Mouse (Mus musculus) erythroblast, adult 5-6 weeks (primary cell): ENCODE results near the gene Dbp. TPM values are rescaled to one million over a fixed set of nuclear protein-coding genes. Genes with fewer than 3 reads are reported as not detected.

Experiments
- ATAC-seq: replicated peaks from 2 replicates; pipeline ENCODE4 v1.8.0; 2016; ENCODE audit warnings: moderate number of reproducible peaks, mild to moderate bottlenecking, moderate TSS enrichment, inconsistent platforms; ENCODE audit not compliant: poor library complexity, low FRiP score, severe bottlenecking
- total RNA-seq, 2 experiments: library from RNA; stranded (forward) in 1 of 2; stranded (reverse) in 1 of 2; fragments of 150-400 nt in 1 of 2; fragments of 200-764, 138-1000 nt in 1 of 2; gene quantifications; 2 replicates each; pipeline versions ENCODE4 v1.2.3 to v1.2.4; 2015 to 2017; ENCODE audit warnings: low replicate concordance in 2 of 2

Dbp gene
- total RNA-seq, 2 experiments from 2014 or later: 0.77 to 1.5 TPM

DNA sequence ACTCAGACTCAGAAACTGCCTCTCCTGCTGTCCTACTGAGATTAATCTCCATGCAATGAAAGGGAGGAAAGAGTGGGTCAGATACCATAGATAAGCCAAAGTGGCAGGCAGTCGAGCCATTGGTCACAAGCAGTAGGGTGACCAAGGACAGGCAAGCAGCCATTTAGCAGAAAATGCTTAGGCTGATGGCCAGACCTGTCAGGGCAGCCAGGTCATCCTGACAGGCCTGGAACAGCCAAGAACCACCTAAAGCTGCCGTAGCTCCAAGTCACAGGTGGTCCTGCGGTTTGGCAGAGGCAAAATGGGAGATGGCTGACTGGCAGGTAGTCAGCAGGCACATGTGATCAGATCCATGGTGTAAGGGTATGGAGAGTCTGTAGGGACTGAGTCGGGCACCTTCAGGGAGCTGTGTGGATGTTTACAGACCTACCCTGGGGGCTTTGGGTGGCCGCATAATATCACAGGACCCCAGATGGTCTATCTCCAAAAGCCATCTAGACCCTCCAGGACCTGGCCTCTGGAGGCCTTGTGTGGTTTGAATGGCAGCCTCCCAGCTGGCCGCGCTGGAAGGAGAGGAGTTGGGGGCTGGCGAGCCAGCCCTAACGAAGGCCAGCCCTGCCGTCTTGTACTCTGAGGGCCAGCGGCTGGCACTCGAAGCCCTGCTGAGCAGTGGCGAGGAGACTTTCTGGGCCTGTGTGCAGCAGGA, 16.9 kb downstream of the Dbp start:
- no peak for ATAC-seq

DNA sequence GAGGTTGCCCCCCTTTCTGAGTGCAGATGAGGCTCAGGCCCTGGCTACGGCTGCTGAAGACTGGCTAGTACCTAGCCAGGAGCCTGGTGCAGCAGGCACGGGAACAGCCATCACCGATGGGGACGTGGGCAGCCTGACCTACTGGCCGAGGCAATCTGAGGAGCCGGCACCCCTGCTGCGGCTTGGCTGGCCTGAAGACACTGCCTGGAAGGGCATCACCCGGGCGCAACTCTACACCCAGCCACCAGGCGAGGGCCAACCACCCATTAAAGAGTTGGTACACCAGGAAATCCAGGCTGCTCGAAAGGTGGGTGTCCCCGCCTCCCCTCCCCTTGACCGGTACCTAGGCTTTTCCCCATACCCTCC, 17.4 kb downstream of the Dbp start:
- no peak for ATAC-seq

DNA sequence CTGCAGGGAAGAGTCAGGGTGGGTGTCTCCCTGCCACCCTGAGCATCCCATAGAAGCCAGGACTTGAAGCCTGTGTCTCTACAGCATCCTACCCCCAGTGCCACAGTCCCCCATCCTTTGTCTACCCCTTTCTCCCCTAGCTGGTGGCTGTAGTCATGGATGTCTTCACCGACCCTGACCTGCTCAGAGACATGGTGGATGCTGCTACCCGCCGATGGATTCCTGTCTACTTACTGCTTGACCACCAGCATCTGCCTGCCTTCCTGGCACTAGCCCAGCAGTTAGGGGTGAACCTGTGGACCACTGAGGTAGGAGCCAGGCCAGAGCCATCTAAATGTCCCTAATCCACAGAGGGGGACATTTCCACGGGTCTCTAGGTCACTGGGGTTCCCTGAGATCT, 18.4 kb downstream of the Dbp start:
- ATAC-seq: no peak

DNA sequence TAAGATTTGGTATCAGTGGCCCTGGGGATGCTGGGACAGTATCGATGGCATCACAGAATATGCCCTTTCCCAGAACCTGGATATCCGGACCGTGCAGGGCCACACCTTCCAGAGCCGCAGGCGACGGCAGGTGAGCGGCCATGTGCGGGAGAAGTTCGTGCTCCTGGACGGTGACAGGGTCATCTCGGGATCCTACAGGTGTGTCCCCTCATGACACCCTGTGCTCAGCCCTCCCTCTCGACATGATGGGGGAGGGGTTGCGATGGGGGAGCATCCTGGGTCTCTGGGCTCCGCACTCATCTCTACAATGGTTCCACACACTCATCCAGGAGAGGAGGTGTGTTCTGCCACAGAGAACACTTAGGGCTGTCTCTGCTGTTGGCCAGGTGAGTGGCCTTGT, 18.9 kb downstream of the Dbp start:
- no peak for ATAC-seq

DNA sequence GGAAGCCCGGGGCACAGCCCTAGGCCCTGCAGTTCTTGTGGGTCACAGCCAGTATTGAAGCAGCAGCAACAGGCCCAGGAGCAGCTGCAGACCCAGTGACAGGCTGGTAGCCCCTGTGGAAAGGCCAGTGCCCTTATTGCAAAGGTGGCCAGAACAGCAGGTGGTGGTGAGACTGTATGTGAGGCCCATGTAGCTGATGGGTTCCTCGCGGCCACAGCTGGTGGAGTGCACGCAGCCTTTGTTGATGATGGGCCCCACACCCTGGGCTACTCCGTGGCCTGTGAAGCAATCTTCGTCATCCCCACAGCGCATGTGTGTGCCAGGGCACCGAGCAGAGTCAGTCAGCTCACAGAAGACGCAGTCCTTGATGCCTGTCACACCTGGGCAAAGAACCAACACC, 20.3 kb downstream of the Dbp start:
- no peak for ATAC-seq

DNA sequence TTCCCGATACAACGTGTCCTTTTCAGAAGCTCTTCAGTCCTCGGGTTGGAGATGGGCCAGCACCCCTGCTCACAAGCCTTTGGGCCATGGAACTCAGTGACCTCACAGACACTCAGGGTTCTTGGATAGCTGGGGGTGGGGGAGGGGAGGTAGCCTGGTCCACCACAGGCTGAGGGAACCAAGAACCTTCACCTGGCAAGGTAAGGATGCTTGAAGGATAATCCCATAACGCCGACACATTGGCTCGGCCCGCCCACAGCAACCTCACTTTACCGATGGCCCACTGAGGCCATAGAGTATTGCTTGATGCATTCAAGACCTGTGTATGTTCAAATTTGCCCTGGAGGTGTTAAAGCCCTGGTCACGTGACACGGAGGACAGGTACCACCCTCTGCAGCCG, 20.8 kb downstream of the Dbp start, which contains the start of gene Spaca4:
Gene Spaca4 (minus strand): TSS at position 101 of the 400 bp plus-strand sequence.
- ATAC-seq: no peak

DNA sequence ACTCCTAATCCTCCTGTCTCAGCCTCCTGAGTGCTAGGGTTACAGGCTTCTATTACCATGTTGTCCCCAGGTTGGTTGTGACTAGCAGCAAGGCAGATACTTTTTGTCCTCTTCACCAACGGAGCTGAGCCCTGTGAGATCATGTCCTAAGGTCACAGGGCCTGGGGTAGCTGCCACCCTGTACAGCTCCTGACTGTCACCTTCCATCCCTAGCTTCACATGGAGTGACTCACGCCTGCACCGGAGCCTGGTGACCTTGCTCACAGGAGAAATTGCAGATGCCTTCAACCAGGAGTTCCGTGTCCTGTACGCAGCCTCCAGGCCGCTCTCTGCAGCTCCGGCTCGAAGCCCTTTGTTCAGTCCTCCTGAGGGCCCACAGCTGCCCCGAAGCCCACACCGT, 21.5 kb downstream of the Dbp start:
- no peak for ATAC-seq

DNA sequence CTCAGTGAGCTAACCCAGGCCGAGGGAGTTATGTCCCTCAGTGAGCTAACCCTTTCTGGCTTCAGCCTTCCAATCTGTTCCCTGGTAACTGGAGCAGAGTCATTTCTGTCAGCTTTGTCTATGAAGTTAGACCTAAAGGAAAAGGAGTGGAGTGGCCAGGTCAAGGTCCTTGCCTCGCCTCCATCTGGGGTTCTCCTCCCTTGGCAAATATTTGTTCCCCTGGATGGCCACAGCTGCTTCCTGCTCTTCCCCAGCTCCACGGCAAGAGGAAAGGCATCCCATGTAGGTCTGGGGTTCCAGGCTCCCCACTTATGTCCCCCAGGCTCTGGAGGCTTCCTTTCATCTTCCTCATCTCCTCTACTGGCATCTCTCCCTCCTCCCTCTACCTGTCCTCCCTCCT, 22.7 kb downstream of the Dbp start:
- ATAC-seq: no peak

DNA sequence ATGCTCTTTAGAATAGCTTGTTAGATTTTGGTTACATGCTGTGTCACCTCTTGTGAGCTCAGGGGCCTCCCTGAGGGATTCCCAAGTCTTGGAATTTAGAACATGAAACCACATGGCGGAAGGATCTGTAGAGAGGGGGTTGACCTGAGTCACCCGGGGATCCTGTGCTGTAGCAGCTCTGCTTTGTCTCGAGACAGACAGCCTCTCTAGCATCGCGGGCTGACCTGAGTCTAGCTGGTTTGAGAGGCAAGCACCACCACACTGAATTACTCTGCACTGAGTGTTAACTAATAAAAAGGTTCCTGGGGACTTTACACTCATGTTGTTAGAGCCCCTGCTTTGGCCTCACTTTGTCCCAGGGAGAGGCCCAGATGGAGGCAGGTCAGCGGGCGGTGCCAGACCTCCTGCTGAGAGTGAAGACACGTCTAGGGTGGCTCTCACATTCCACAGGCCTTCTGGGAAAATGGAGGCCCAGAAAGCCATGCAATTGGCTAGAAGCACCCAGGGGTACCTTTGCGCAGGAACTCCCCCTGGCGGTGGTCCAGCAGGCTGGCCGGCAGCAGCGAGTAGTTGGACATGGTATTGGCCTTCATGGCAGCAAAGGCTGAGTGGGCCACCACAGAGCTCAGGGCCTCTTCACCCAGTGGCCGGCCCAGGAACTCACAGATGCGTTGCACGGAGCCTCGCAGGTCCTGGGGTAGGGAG, 26.0 kb downstream of the Dbp start:
- no peak for ATAC-seq

DNA sequence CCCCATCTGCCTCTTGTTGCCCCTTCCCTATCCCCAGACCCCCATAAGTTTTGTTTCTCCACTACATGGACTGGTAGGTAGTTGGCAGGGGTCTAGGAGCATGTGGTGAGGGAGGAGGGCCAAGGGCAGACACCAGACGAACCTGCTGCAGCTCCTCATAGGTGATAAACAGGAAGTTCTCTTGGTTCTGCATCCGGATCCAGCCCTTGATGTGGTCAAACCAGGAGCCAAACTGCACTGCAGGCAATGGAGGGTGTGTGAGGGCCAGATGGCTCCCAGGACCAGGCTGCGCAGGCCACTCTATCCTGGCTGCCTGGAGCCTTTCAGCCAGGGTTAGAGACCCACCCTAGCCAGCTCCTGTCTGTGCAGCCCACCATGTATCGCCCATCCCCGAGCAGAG, 28.6 kb downstream of the Dbp start:
- no peak for ATAC-seq

DNA sequence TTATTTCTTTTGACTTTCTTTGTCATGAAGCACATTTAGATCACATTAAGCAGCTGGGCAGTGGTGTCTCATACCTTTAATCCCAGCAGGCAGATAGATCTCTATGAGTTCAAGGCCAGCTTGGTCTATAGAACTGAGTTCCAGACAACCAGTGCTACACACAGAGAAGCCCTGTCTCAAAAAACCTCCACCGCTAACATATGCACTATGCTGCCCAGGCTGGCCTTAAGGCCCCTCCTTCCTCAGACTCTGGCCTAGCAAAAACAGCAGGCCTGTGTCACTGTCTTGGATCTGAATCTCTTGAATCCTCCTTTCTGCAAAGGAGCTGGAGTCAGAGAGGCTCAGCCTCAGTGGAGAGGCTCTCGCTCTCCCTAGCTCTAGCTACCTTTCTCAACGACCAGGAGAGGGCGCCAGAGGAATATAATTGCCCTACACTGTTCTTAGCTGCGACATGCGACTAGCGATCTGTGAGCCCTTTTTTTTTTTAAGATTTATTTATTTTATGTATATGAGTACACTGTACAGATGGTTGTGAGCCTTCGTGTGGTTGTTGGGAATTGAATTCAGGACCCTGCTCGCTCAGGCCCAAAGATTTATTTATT, 34.4 kb downstream of the Dbp start:
- ATAC-seq: peak; percentile 91

DNA sequence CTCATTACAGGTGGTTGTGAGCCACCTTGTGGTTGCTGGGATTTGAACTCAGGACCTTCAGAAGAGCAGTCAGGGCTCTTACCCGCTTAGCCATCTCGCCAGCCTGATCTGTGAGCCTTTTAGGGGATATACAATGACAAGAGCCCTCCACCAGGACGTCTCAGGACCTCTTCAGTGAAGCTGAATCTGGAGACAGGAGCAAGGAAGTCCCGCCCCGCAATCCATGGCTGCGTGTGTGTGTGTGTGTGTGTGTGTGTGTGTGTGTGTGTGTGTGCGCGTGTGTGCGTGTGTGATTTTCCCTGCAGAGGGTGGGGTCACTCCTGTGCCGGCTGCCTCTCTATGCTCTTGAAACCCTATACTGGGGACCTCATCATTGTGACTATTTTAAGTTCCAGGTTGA, 34.9 kb downstream of the Dbp start:
- no peak for ATAC-seq

DNA sequence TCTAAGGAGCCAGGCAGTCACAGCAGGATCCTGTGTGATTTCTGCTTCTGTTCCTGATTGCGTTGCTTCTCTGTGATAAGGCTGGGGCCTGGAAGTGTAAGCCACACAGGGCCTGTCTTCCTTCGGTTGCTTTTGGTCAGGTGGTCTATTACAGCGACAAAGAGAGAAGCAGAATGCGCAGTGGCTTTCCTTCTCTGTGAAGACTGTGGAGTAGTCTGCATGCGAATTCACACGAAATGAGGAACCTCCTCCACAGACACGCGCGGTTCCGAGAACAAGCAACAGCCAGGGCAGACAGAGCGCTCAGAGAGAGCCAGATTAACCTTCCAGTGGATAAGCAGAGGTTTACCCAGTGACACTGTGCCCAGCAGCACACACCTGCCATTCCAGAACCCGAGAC, 36.4 kb downstream of the Dbp start:
- no peak for ATAC-seq

DNA sequence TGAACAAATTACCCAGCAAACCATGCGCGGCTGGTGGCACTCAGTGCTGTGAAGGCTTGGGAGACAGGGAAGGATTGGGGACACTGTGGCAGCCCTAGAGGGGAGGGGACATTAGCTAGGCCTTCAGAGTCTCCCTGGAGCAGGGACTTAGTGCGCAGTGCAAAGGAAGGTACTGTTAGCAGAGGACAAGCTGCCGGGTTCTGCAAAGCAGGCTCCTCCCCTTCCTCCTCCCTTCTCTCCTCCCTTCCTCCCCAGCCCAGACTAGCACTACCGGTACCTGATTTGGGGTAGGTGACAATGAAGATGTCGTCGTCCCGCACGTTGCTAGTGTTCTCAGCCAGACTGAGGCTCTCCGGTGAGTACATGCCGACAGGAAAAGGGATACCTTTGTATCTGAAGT, 36.9 kb downstream of the Dbp start:
- no peak for ATAC-seq

DNA sequence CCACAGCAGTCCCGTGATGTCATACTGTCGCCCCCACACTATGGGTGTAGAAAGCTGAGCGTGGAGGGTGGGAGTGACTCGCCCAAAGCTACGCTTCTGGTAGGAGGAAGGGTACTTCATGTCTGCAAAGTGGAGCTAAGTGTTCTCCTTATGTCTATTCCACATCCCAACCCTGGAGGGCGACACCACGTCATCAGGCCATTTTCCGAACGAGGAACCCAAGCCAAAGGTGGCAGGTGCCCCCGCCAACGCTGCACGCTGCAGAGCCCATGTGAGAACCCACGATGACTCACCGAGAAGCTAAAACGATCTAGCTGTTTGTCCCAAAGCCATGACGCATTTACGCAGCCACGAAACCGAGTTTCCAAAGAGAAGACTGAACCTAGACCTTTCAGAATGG, 37.5 kb downstream of the Dbp start:
- ATAC-seq: no peak

DNA sequence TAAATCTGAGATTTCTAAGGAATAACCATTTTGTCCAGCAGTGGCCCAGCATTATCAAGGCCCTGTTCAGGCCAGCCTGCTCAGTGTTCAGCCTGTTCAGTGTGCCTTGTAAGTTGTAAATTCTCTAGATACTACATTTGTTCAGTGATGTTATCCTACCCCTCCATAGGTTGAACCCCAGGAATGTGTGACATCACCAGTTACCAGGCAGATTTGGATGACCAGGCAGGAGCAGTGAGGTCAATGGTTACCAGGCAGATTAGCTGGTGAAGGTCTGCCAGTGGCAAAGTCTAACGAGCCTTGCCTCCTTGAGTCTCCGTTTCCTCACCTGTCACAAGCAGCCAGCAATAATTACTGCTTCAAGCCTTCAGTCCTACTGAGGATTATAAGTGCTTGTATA, 39.5 kb downstream of the Dbp start:
- ATAC-seq: no peak

DNA sequence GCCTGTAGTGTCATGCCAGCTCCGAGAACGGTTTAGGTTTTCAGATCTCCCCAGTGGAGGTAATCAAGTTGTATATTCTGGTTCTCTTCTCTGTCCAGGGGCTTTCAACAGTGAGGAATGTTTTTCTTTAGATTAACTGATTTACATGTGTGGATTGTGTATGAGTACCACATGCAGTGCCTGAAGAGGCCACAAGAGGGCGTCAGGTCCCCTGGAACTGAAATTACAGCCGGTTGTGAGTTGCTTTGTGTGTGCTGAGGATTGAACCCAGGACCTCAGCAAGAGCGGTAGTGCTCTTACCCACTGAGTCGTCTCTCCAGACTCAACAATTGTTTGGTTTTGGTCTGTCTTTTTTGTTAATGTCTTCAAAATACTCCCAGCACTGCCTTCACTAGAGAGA, 41.6 kb downstream of the Dbp start:
- no peak for ATAC-seq

DNA sequence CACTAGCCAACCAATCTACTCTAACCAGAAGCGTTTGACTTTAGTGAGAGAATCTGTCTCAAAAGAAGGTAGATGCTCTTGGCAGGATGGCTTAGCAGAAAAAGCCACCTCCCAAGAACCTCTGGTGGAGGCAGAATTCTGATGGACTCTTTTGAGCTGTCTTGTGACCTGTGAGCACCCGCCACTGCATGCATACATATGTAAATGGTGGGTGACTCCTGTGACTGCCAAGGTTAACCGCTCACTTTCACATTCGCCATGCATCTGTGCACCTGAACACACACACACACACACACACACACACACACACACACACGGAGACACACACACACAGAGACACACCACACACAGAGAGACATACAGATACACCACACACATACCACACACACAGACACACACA, 42.6 kb downstream of the Dbp start:
- ATAC-seq: no peak

DNA sequence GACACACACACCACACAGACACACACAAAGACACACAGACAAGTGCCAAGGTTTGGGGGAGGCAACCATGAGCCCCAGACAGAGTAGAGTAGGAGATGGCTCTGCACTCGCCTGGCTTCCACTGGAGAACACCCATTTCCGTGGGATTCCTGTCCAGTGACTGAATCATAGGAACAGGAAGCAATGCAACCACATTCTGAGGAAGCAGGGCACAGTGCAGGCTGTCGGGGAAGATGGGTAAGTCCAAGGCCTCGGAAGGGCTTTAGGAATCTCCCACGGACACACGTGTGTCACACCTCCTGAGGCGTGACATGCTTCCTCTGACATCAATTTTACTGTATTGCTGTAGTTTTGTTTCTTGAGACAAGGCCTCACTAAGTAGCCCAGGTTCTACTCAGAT, 43.2 kb downstream of the Dbp start:
- ATAC-seq: no peak

DNA sequence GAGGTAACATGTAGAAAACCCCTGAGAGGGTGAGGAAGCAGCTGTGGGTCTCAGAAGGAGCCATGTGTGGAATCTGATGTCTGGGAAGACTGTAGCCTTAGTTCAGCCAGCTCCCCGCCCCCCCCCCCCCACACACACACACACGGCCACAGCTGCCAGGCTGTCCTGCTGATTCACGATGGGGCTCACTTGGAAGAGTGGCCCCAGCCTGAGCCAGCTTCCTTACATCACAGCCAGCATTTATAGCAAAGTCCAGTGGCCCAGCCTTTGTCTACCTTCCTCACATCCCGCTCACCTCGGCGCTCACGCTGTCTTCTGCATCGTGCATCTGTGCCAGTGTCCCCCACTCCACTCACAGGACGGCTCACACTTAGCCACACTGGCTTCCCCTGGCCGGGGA, 44.5 kb downstream of the Dbp start:
- ATAC-seq: no peak

DNA sequence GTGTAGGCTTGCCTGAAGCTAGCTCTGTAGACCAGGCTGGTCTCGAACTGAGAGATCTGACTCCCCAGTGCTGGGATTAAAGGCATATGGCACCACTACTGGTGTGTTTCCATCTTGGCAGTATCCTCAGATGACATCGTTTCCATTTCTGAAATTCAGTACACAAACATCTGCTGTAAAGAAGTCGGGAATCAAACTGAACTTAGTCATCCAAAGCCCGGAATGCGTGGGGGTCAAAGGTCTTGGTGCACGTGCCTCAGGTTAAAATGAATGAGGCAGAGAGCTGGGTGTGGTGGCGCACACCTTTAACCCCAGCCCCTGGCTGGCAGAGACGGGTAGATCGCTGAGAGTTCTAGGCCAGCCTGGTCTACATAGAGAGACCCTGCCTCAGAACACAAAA, 45.3 kb downstream of the Dbp start:
- ATAC-seq: no peak
